Mouse (Mus musculus): ENCODE results near the gene Hexb. TPM values are rescaled to one million over a fixed set of nuclear protein-coding genes. Genes with fewer than 3 reads are reported as not detected.

Gene Hexb
- total and polyA plus RNA-seq, 3 experiments, result 12.7 to 15.4 TPM; not detected in 1

DNA sequence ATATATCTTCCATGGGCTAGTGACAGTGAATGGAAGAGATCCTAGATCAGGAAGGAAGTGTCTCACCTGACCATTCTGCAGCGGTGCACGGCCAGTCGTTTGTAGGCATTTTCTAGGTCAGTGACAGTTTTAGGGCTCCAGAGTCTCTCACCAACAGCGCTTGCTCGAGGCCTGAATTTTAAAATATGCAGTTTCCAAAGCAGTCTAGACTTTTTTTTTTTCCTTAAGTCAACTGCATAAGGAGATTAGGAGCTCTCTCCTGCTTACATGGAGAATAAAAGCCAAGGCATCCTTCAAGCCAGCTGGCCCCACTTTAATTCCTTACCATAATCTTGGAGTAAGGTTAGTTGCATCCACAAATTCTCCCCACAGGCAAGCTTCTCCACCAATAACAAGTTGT is 21.4 kb downstream of the Hexb start:
- TF ChIP-seq TBP (IDR thresholded peaks at IDR 0.05; ENCODE audit: low read depth, low read length), result no peak
- TF ChIP-seq SMC3 (IDR thresholded peaks at IDR 0.05; ENCODE audit: low read depth, low read length), result no peak
- TF ChIP-seq ZNF384 (IDR thresholded peaks at IDR 0.05; ENCODE audit: low read depth, low read length), result no peak
- TF ChIP-seq EP300 (IDR thresholded peaks at IDR 0.05; ENCODE audit: low read depth in 1 of 2, low read length in 2 of 2), result no peak
- TF ChIP-seq POLR2AphosphoS5 (IDR thresholded peaks at IDR 0.05; ENCODE audit: borderline replicate concordance, low read depth, low read length), result no peak
- no peak for TF ChIP-seq ZMIZ1 (IDR thresholded peaks at IDR 0.05; ENCODE audit: low read depth, low read length)
- TF ChIP-seq CHD1 (IDR thresholded peaks at IDR 0.05; ENCODE audit: low read depth, low read length), result no peak
- TF ChIP-seq RCOR1 (IDR thresholded peaks at IDR 0.05; ENCODE audit: low read depth, low read length), result no peak
- no peak for TF ChIP-seq E2F4 (IDR thresholded peaks at IDR 0.05; ENCODE audit: borderline replicate concordance, low read depth, low read length)
- TF ChIP-seq ETS1 (IDR thresholded peaks at IDR 0.05; ENCODE audit: low read depth, low read length), result no peak
- TF ChIP-seq CTCF (IDR thresholded peaks at IDR 0.05 in 2 of 3, conservative IDR thresholded peaks at IDR 0.05 in 1 of 3; ENCODE audit: control insufficient read depth in 1 of 3, insufficient read depth in 1 of 3, low read depth in 2 of 3, low read length in 3 of 3, poor library complexity in 1 of 3, severe bottlenecking in 1 of 3), result no peak
- no peak for TF ChIP-seq MXI1 (IDR thresholded peaks at IDR 0.05; ENCODE audit: low read depth, low read length)
- TF ChIP-seq GATA1 (IDR thresholded peaks at IDR 0.05; ENCODE audit: low read depth, low read length), result no peak
- no peak for TF ChIP-seq BHLHE40 (IDR thresholded peaks at IDR 0.05; ENCODE audit: borderline replicate concordance, low read depth, low read length)
- TF ChIP-seq ZKSCAN1 (IDR thresholded peaks at IDR 0.05; ENCODE audit: low read depth, low read length), result no peak
- TF ChIP-seq CHD2 (IDR thresholded peaks at IDR 0.05; ENCODE audit: low read length), result no peak
- no peak for TF ChIP-seq MAX (IDR thresholded peaks at IDR 0.05; ENCODE audit: low read length)
- TF ChIP-seq MAZ (IDR thresholded peaks at IDR 0.05; ENCODE audit: low read depth, low read length), result no peak
- H3K4me3 ChIP-seq (ENCODE audit: control insufficient read depth in 1 of 2, insufficient read depth in 1 of 2, low read depth in 2 of 2, low read length in 2 of 2), result no peak overlapping the region
- no peak overlapping the region for H3K27ac ChIP-seq (ENCODE audit: control insufficient read depth, low read depth, low read length)
- no peaks in the 10 kb centered on the region for H3K4me1 ChIP-seq (ENCODE audit: control insufficient read depth in 1 of 2, insufficient read depth in 2 of 2, low read length in 2 of 2)
- no peaks in the 10 kb centered on the region for H3K9me3 ChIP-seq (replicated peaks; ENCODE audit: insufficient read depth, low read length)
- H3K9ac ChIP-seq (ENCODE audit: control insufficient read depth, low read depth, low read length, poor library complexity, severe bottlenecking), result no peak overlapping the region
- H3K36me3 ChIP-seq (ENCODE audit: control insufficient read depth in 1 of 2, insufficient read depth in 2 of 2, low read length in 2 of 2), result peaks cover 0 to 8% of the 10 kb centered on the region in 2 experiments; a peak in 2 of 4 replicates
- no peak for DNase-seq (ENCODE audit: low read depth, low spot score)
- no peaks in the 10 kb centered on the region for H3K79me2 ChIP-seq (ENCODE audit: control insufficient read depth, insufficient read depth, low read length, poor library complexity)
- no peaks in the 10 kb centered on the region for H3K27me3 ChIP-seq (ENCODE audit: control insufficient read depth in 1 of 2, insufficient read depth in 2 of 2, low read length in 2 of 2)

DNA sequence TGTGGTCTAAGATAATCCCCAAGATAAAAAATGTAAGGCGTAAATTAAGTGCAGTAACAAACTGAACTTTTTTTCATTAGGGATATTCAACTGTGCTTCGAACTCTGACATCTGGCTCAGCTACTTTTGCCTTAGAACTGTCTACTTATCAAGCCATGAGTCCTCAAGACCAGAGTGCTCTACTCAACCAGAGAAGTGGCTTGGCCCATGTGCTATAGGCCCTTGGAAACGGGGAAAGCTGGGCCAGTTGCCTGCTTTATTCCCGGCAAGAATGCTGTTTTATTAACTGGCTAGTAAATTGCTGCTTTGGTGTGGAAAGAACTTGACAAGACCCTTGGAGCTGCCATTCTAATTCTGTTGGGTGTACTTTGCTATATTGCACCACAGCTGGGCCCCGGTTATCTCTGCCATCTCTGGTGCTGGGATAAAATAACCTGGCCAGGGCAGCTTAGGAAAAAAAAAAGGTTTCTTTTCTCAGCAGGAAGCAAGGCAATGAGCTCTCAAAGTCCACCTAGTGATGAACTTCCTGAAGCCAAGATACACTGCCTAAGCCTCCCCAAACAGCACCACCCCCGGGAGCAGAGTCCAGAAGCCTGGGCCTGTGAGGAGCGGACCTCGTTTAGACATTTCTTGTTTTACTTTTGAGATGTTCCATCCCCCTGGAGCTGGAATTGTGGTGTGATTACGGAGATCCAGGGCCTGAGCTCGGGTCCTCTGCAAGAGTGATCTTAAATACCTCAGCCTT is 22.5 kb downstream of the Hexb start:
- no peak overlapping the region for H3K27ac ChIP-seq (ENCODE audit: control insufficient read depth, low read depth, low read length)
- TF ChIP-seq E2F4 (IDR thresholded peaks at IDR 0.05; ENCODE audit: borderline replicate concordance, low read depth, low read length), result no peak
- TF ChIP-seq POLR2AphosphoS2 (IDR thresholded peaks at IDR 0.05; ENCODE audit: low read length), result no peak
- no peak for TF ChIP-seq POLR2A (IDR thresholded peaks at IDR 0.05; ENCODE audit: control insufficient read depth in 1 of 2, insufficient read depth in 1 of 2, low read depth in 1 of 2, low read length in 2 of 2, poor library complexity in 1 of 2)

More for the DNA sequence above, 22.5 kb downstream of the Hexb start:
- H3K4me3 ChIP-seq (ENCODE audit: control insufficient read depth in 1 of 2, insufficient read depth in 1 of 2, low read depth in 2 of 2, low read length in 2 of 2), result no peak overlapping the region
- H3K9me3 ChIP-seq (replicated peaks; ENCODE audit: insufficient read depth, low read length), result no peaks in the 10 kb centered on the region
- H3K9ac ChIP-seq (ENCODE audit: control insufficient read depth, low read depth, low read length, poor library complexity, severe bottlenecking), result no peak overlapping the region
- DNase-seq (ENCODE audit: low read depth, low spot score), result no peak
- H3K36me3 ChIP-seq (ENCODE audit: control insufficient read depth in 1 of 2, insufficient read depth in 2 of 2, low read length in 2 of 2), result peaks cover 0 to 8% of the 10 kb centered on the region in 2 experiments; a peak in 2 of 4 replicates
- H3K79me2 ChIP-seq (ENCODE audit: control insufficient read depth, insufficient read depth, low read length, poor library complexity), result no peaks in the 10 kb centered on the region
- H3K27me3 ChIP-seq (ENCODE audit: control insufficient read depth in 1 of 2, insufficient read depth in 2 of 2, low read length in 2 of 2), result no peaks in the 10 kb centered on the region
- no peaks in the 10 kb centered on the region for H3K4me1 ChIP-seq (ENCODE audit: control insufficient read depth in 1 of 2, insufficient read depth in 2 of 2, low read length in 2 of 2)

Data from MEL (cell line).